Mouse (Mus musculus) CH12.LX (cell line): ENCODE measurements around the gene Nf1. TPM values are rescaled to one million over a fixed set of nuclear protein-coding genes. Genes with fewer than 3 reads are reported as not detected.

Experiments
- DNase-seq: peaks from one replicate; pipeline ENCODE4 v3.0.0-alpha.2; 2013; ENCODE audit errors: extremely low read depth
- H3K27ac ChIP-seq: 2 replicates; pipeline ENCODE4 v1.5.1; 2012; ENCODE audit warnings: low read depth, mild to moderate bottlenecking, control low read depth, moderate library complexity; ENCODE audit not compliant: insufficient read depth
- H3K27me3 ChIP-seq: replicated peaks from 2 replicates; pipeline ENCODE3; 2012; ENCODE audit warnings: inconsistent platforms
- H3K36me3 ChIP-seq, 2 experiments: replicated peaks in 1 of 2; 2 replicates each; pipeline versions ENCODE3 to v1.6.1; 2012; ENCODE audit warnings: inconsistent platforms in 1 of 2, low read length in 1 of 2, mild to moderate bottlenecking in 1 of 2, mixed read lengths in 1 of 2, moderate library complexity in 1 of 2; ENCODE audit not compliant: control insufficient read depth in 1 of 2, insufficient read depth in 1 of 2
- H3K4me1 ChIP-seq, 2 experiments: 2 replicates each; pipeline ENCODE4 v1.6.1; 2012; ENCODE audit warnings: inconsistent platforms in 1 of 2, moderate library complexity in 1 of 2; ENCODE audit not compliant: insufficient read depth in 2 of 2, control insufficient read depth in 1 of 2
- H3K4me2 ChIP-seq: 2 replicates; pipeline ENCODE4 v1.6.1; 2012; ENCODE audit warnings: low read depth, mild to moderate bottlenecking, control low read depth; ENCODE audit not compliant: poor library complexity, insufficient read depth, severe bottlenecking
- H3K4me3 ChIP-seq, 3 experiments: fragments of 150-350 bp in 1 of 3; sonication (generic) in 1 of 3; replicated peaks in 1 of 3; 2 replicates each; pipeline versions ENCODE3 to v1.5.1; 2011 to 2012; ENCODE audit warnings: low read depth in 2 of 3, low read length in 2 of 3, mild to moderate bottlenecking in 2 of 3, moderate library complexity in 2 of 3, control low read depth in 1 of 3, improper control_type of control experiment in 1 of 3, inconsistent platforms in 1 of 3, mixed read lengths in 1 of 3; ENCODE audit not compliant: poor library complexity in 1 of 3
- H3K79me2 ChIP-seq: replicated peaks from 2 replicates; pipeline ENCODE4 v1.6.1; 2012; ENCODE audit warnings: mild to moderate bottlenecking, moderate library complexity; ENCODE audit not compliant: control insufficient read depth, poor library complexity, insufficient read depth, severe bottlenecking; ENCODE audit errors: extremely low read depth
- H3K9ac ChIP-seq: 2 replicates; pipeline ENCODE4 v1.6.1; 2012; ENCODE audit warnings: low read depth, mild to moderate bottlenecking, control low read depth, moderate library complexity; ENCODE audit not compliant: insufficient read depth
- H3K9me3 ChIP-seq: replicated peaks from 2 replicates; pipeline ENCODE3; 2012; ENCODE audit warnings: low read length, inconsistent platforms, mixed read lengths
- BHLHE40 ChIP-seq: IDR thresholded peaks from 2 replicates; pipeline ENCODE4 v1.6.1; 2011; ENCODE audit warnings: mild to moderate bottlenecking, low read depth, low read length, improper control_type of control experiment
- CHD2 ChIP-seq: IDR thresholded peaks from 2 replicates; pipeline ENCODE4 v1.6.1; 2011; ENCODE audit warnings: low read length, improper control_type of control experiment
- CTCF ChIP-seq, 2 experiments: IDR thresholded peaks in 1 of 2; conservative IDR thresholded peaks in 1 of 2; 2 replicates each; pipeline ENCODE4 v1.5.1; 2011 to 2012; ENCODE audit warnings: low read depth in 2 of 2, low read length in 2 of 2, improper control_type of control experiment in 1 of 2, inconsistent platforms in 1 of 2, mild to moderate bottlenecking in 1 of 2, moderate library complexity in 1 of 2
- E2F4 ChIP-seq: IDR thresholded peaks from 2 replicates; pipeline ENCODE4 v1.6.1; 2011; ENCODE audit warnings: low read depth, low read length, improper control_type of control experiment; ENCODE audit not compliant: insufficient replicate concordance
- ELF1 ChIP-seq: IDR thresholded peaks from 2 replicates; pipeline ENCODE4 v1.6.1; 2014; ENCODE audit warnings: low read depth, mild to moderate bottlenecking, inconsistent platforms, low read length, improper control_type of control experiment
- EP300 ChIP-seq: IDR thresholded peaks from 2 replicates; pipeline ENCODE4 v1.6.1; 2011; ENCODE audit warnings: low read length, improper control_type of control experiment
- ETS1 ChIP-seq: conservative IDR thresholded peaks from 2 replicates; pipeline ENCODE4 v1.6.1; 2012; ENCODE audit warnings: low read depth, mild to moderate bottlenecking, inconsistent platforms, low read length, improper control_type of control experiment, moderate library complexity
- GABPA ChIP-seq: IDR thresholded peaks from 2 replicates; pipeline ENCODE4 v1.6.1; 2012; ENCODE audit warnings: low read depth, low read length, improper control_type of control experiment, inconsistent platforms; ENCODE audit not compliant: insufficient replicate concordance
- IRF4 ChIP-seq: IDR thresholded peaks from 2 replicates; pipeline ENCODE4 v1.6.1; 2014; ENCODE audit warnings: low read depth, mild to moderate bottlenecking, inconsistent platforms, low read length, improper control_type of control experiment
- KAT2A ChIP-seq: IDR thresholded peaks from 2 replicates; pipeline ENCODE4 v1.6.1; 2012; ENCODE audit warnings: low read length, improper control_type of control experiment, inconsistent platforms; ENCODE audit not compliant: insufficient replicate concordance
- MAZ ChIP-seq: IDR thresholded peaks from 2 replicates; pipeline ENCODE4 v1.6.1; 2012; ENCODE audit warnings: low read depth, mild to moderate bottlenecking, inconsistent platforms, low read length, improper control_type of control experiment, moderate library complexity
- MEF2A ChIP-seq: IDR thresholded peaks from 2 replicates; pipeline ENCODE4 v1.6.1; 2014; ENCODE audit warnings: low read depth, mild to moderate bottlenecking, inconsistent platforms, low read length, improper control_type of control experiment, borderline replicate concordance
- MYC ChIP-seq: IDR thresholded peaks from 2 replicates; pipeline ENCODE4 v1.6.1; 2011; ENCODE audit warnings: low read depth, mild to moderate bottlenecking, improper control_type of control experiment, low read length
- NELFE ChIP-seq: IDR thresholded peaks from 2 replicates; pipeline ENCODE4 v1.6.1; 2011; ENCODE audit warnings: low read depth, low read length, improper control_type of control experiment
- RAD21 ChIP-seq: IDR thresholded peaks from 2 replicates; pipeline ENCODE4 v1.6.1; 2011; ENCODE audit warnings: low read depth, mild to moderate bottlenecking, low read length, improper control_type of control experiment, moderate library complexity
- RCOR1 ChIP-seq: conservative IDR thresholded peaks from 2 replicates; pipeline ENCODE4 v1.6.1; 2012; ENCODE audit warnings: low read depth, mild to moderate bottlenecking, inconsistent platforms, low read length, improper control_type of control experiment
- SIN3A ChIP-seq: IDR thresholded peaks from 2 replicates; pipeline ENCODE4 v1.6.1; 2012; ENCODE audit warnings: low read length, improper control_type of control experiment, inconsistent platforms
- TBP ChIP-seq: conservative IDR thresholded peaks from 2 replicates; pipeline ENCODE4 v1.6.1; 2011; ENCODE audit warnings: low read depth, low read length, improper control_type of control experiment
- TCF12 ChIP-seq: IDR thresholded peaks from 2 replicates; pipeline ENCODE4 v1.6.1; 2014; ENCODE audit warnings: low read depth, mild to moderate bottlenecking, inconsistent platforms, low read length, improper control_type of control experiment
- UBTF ChIP-seq: IDR thresholded peaks from 2 replicates; pipeline ENCODE4 v1.6.1; 2012; ENCODE audit warnings: low read depth, mild to moderate bottlenecking, inconsistent platforms, low read length, improper control_type of control experiment, moderate library complexity
- USF1 ChIP-seq: IDR thresholded peaks from 2 replicates; pipeline ENCODE4 v1.6.1; 2014; ENCODE audit warnings: low read depth, mild to moderate bottlenecking, inconsistent platforms, low read length, improper control_type of control experiment
- USF2 ChIP-seq: conservative IDR thresholded peaks from 2 replicates; pipeline ENCODE4 v1.6.1; 2011; ENCODE audit warnings: low read depth, low read length, improper control_type of control experiment
- ZKSCAN1 ChIP-seq: IDR thresholded peaks from 2 replicates; pipeline ENCODE4 v1.6.1; 2012; ENCODE audit warnings: low read depth, inconsistent platforms, low read length, improper control_type of control experiment, borderline replicate concordance
- ZNF384 ChIP-seq: IDR thresholded peaks from 2 replicates; pipeline ENCODE4 v1.6.1; 2012; ENCODE audit warnings: low read depth, low read length, improper control_type of control experiment, inconsistent platforms
- dilution Hi-C: fragments of 300-500 bp; cut with MboI; formaldehyde crosslinking; loops from 2 replicates; pipeline ENCODE4 v1.14.3; 2020; ENCODE audit warnings: low sequenced_read_pairs; ENCODE audit not compliant: extremely low pct_unique_long_range_greater_than_20kb, extremely low pct_ligation_motif_present
- in situ Hi-C: fragments of 300-500 bp; cut with MboI; formaldehyde crosslinking; loops from 3 replicates; pipeline ENCODE4 v1.14.3; 2019; ENCODE audit warnings: low sequenced_read_pairs, low pct_ligation_motif_present, low pct_unique_long_range_greater_than_20kb, mixed read lengths
- polyA plus RNA-seq: library from polyadenylated mRNA; unstranded; fragments of >175 nt; gene quantifications from 2 replicates; pipeline ENCODE4 v1.2.1, GENCODE M21; 2012; ENCODE audit warnings: low read depth; ENCODE audit not compliant: insufficient read length
- total RNA-seq, 2 experiments: library from RNA; depleted of rRNA; stranded (reverse); fragments of 300-350 nt in 1 of 2; fragments of >200 nt in 1 of 2; gene quantifications; 2 replicates each; pipeline ENCODE4 v1.2.3; 2012 to 2014

Gene Nf1
- total and polyA plus RNA-seq, 3 experiments = 7.3 to 19.5 (median 12.4) TPM

GRCm38 (mm10) chr11:79570319-79570718, 230.8 kb downstream of the Nf1 start:
- TF ChIP-seq RCOR1 (no peak), MEF2A (no peak), MYC (no peak), IRF4 (no peak), BHLHE40 (no peak), KAT2A (no peak), CTCF (conservative IDR thresholded peaks at IDR 0.05 in 1 of 2, IDR thresholded peaks at IDR 0.05 in 1 of 2; ENCODE audit: low read depth in 2 of 2, low read length in 2 of 2) (no peak), USF1 (no peak), ZNF384 (no peak), ZKSCAN1 (no peak), GABPA (no peak), EP300 (no peak), UBTF (no peak), TBP (no peak), RAD21 (no peak)
- Histone ChIP-seq H3K36me3 (peaks cover 36 to 73% of the 10 kb centered on the region in 2 experiments), H3K79me2 (no peaks in the 10 kb centered on the region; the same call in 1 of the 2 replicates), H3K9ac (no peak overlapping the region), H3K9me3 (peaks cover 3% of the 10 kb centered on the region), H3K4me2 (no peak overlapping the region), H3K4me1 (peaks cover 12 to 52% of the 10 kb centered on the region in 2 experiments), H3K4me3 (no peak overlapping the region), H3K27me3 (no peaks in the 10 kb centered on the region), H3K27ac (no peak overlapping the region)
- in situ Hi-C loops = no loop called here
- dilution Hi-C loops = no loop called here
- DNase-seq = no peak

GRCm38 (mm10) chr11:79573836-79574235, 234.3 kb downstream of the Nf1 start:
- peak; percentile 36; the same call in 1 of the 2 replicates for TF ChIP-seq EP300
- peak; percentile 60 for TF ChIP-seq BHLHE40
- peak; percentile 51; the same call in 1 of the 2 replicates for TF ChIP-seq ELF1
- no peak for TF ChIP-seq SIN3A
- no peak for TF ChIP-seq GABPA
- no peak for TF ChIP-seq NELFE
- TF ChIP-seq USF2 = no peak
- TF ChIP-seq TCF12 = no peak
- no peak for TF ChIP-seq CHD2
- TF ChIP-seq MAZ = no peak
- no peak for TF ChIP-seq E2F4
- peak; percentile 30; the same call in 1 of the 2 replicates for TF ChIP-seq IRF4
- TF ChIP-seq ETS1 = peak; percentile 20; the same call in 1 of the 2 replicates
- Histone ChIP-seq H3K27ac (peak overlapping the region; percentile 30; the same call in 1 of the 2 replicates), H3K36me3 (peaks cover 26 to 66% of the 10 kb centered on the region in 2 experiments)

More at GRCm38 (mm10) chr11:79573836-79574235, 234.3 kb downstream of the Nf1 start:
- Histone ChIP-seq H3K79me2 (no peaks in the 10 kb centered on the region; the same call in 1 of the 2 replicates), H3K9me3 (no peaks in the 10 kb centered on the region), H3K9ac (no peak overlapping the region), H3K4me1 (peaks cover 16 to 75% of the 10 kb centered on the region in 2 experiments), H3K4me2 (peak overlapping the region; percentile 18; the same call in 1 of the 2 replicates), H3K27me3 (no peaks in the 10 kb centered on the region), H3K4me3 (no peak overlapping the region)
- in situ Hi-C loops (no loop called here), dilution Hi-C loops (no loop called here)
- DNase-seq = peak; percentile 85
